ENCODE assay signal across 8 mouse cellular contexts in the genomic region with DNA sequence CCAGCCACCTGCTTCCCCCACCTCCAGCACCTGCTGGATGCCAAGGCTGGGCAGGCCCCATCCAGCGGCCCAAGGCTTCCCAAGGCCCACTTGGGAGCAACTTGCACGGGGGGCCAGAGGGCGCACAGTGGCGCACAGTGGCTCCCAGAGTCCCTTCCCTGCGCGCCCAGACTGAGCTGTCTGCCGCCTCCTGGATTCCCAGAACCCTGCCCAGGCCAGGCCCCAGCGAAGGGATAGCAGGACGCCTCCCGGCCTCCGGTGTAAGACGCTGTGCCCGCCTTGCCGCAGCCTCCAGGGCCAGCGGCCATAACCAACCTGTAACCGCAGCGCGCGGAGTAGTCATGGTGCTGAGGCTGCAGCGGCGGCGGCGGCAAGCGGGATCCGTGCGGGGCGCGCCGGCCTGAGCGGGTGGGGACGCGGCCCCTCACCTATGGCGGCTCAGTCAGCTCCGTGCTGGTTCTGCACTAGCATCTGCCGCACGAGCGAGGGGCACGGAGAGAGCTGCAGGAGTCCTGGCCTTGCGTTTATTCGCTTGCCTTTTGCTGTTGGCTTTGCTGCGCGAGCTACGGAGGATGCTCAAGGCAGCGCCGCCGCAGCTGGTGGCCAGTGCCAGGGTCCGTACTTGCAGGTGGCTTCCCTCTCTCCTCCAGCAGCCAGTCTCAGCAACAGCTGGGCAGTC. TPM values are rescaled to one million over a fixed set of nuclear protein-coding genes. Genes with fewer than 3 reads are reported as not detected.
DNase-seq lines count a peak whose midpoint lies in the region; ATAC-seq and TF ChIP-seq lines count a peak whose summit lies in the region.

Nalcn (minus strand) TSS at position 644 of the 679 bp plus-strand sequence.

- no peak for TF ChIP-seq CTCF in kidney, adult 2 months (conservative IDR thresholded peaks at IDR 0.05; ENCODE audit: insufficient read depth, insufficient read length, low read depth, low read length)

- peak within 1 kb of the TSS; percentile 63 for H3K4me2 ChIP-seq in kidney, embryonic 16.5 days (replicated peaks; ENCODE audit: low read depth, low read length)
- peak within 1 kb of the TSS; percentile 76 for H3K4me2 ChIP-seq in midbrain, embryonic 13.5 days (replicated peaks)

- peak; percentile 87 for ATAC-seq in kidney, embryonic 16.5 days (ENCODE audit: low FRiP score, low TSS enrichment)
- peak; percentile 92 for ATAC-seq in midbrain, embryonic 13.5 days

- H3K27me3 ChIP-seq in kidney, embryonic 16.5 days (ENCODE audit: insufficient read depth, low read length), result peaks cover 14% of the 10 kb centered on the region
- H3K27me3 ChIP-seq in kidney, adult 2 months (replicated peaks; ENCODE audit: control insufficient read depth, insufficient read depth, low read length), result no peaks in the 10 kb centered on the region; the same call in 1 of the 2 replicates
- H3K27me3 ChIP-seq in midbrain, embryonic 13.5 days, result no peaks in the 10 kb centered on the region

- no peak for DNase-seq in kidney, adult 2 months
- DNase-seq in cerebellum, postnatal 36 days, result peak; percentile 65 to 76
- peak; percentile 73 to 75 for DNase-seq in frontal cortex, postnatal 36 days (ENCODE audit: low spot score in 2 of 2)
- peak; percentile 40 for DNase-seq in layer of hippocampus, adult 9-11 months
- DNase-seq in testis, postnatal 14 days (ENCODE audit: low spot score), result peak; percentile 17
- DNase-seq in urinary bladder, postnatal 36 days (ENCODE audit: low spot score in 2 of 2), result no peak

- 1% methylated on average over 45 of the region's 47 CpGs for WGBS in kidney, embryonic 16.5 days
- 3% methylated on average over 47 of the region's 47 CpGs for WGBS in kidney, adult 2 months
- WGBS in midbrain, embryonic 13.5 days, result under 1% methylated on average over 47 of the region's 47 CpGs

- peak within 1 kb of the TSS; percentile 47 for H3K4me3 ChIP-seq in kidney, embryonic 16.5 days (ENCODE audit: low read length)
- no peak within 1 kb of the TSS for H3K4me3 ChIP-seq in kidney, adult 2 months (ENCODE audit: insufficient read depth, low read depth, low read length)
- H3K4me3 ChIP-seq in midbrain, embryonic 13.5 days (replicated peaks), result peak within 1 kb of the TSS; percentile 55

- no peak within 1 kb of the TSS for H3K27ac ChIP-seq in kidney, embryonic 16.5 days (ENCODE audit: low read length)
- H3K27ac ChIP-seq in kidney, adult 2 months (ENCODE audit: insufficient read depth, low read depth, low read length), result no peak within 1 kb of the TSS
- H3K27ac ChIP-seq in midbrain, embryonic 13.5 days, result peak within 1 kb of the TSS; percentile 80

- TF ChIP-seq POLR2A in kidney, adult 2 months (IDR thresholded peaks at IDR 0.05; ENCODE audit: low read depth, low read length), result no peak

- 0 out of 2 replicates have a peak within 1 kb of the TSS, but pooled peaks have one; percentile 3 for H3K9ac ChIP-seq in kidney, embryonic 16.5 days (replicated peaks; ENCODE audit: low read length)
- H3K9ac ChIP-seq in midbrain, embryonic 13.5 days (replicated peaks), result peak within 1 kb of the TSS; percentile 76

- no peaks in the 10 kb centered on the region; the same call in 1 of the 2 replicates for H3K4me1 ChIP-seq in kidney, embryonic 16.5 days (ENCODE audit: insufficient read depth, low read length)
- H3K4me1 ChIP-seq in kidney, adult 2 months (ENCODE audit: control insufficient read depth, insufficient read depth, low read length), result no peaks in the 10 kb centered on the region
- peaks cover 24% of the 10 kb centered on the region for H3K4me1 ChIP-seq in midbrain, embryonic 13.5 days (replicated peaks)

- 0 out of 2 replicates have a peak, but pooled peaks cover 2% of the 10 kb centered on the region for H3K9me3 ChIP-seq in kidney, embryonic 16.5 days (ENCODE audit: low read length)
- no peaks in the 10 kb centered on the region for H3K9me3 ChIP-seq in midbrain, embryonic 13.5 days

- no peaks in the 10 kb centered on the region for H3K36me3 ChIP-seq in kidney, embryonic 16.5 days (ENCODE audit: insufficient read depth, low read length)
- H3K36me3 ChIP-seq in kidney, adult 2 months (ENCODE audit: control insufficient read depth, insufficient read depth, low read length), result no peaks in the 10 kb centered on the region
- H3K36me3 ChIP-seq in midbrain, embryonic 13.5 days, result no peaks in the 10 kb centered on the region

RNA-seq across cellular contexts. Expression of gene Nalcn, which starts in this region (rescaled TPM):
- polyA plus RNA-seq in kidney, embryonic 16.5 days (2015; fragmentation: Nextera tagmentation; extraction: Ambion mirVana), result 0.24 and 0.27 TPM in 2 replicates
- 0.08 and 0.16 TPM in 2 replicates for polyA plus RNA-seq in kidney, adult 2 months (2012; rRNA removed)
- 7.0 and 7.3 TPM in 2 replicates for polyA plus RNA-seq in midbrain, embryonic 13.5 days (2015; fragmentation: Nextera tagmentation; extraction: Ambion mirVana)

Comparison
In these comparisons a context has a peak if more than half of its experiments do, and no peak if none do; other contexts are left out.
1. Peak in ATAC-seq, H3K4me3 ChIP-seq, H3K9ac ChIP-seq and H3K4me2 ChIP-seq in kidney, embryonic 16.5 days; RNA of the gene not detected or under 1 TPM.
2. DNase-seq: peak in cerebellum, postnatal 36 days (2 of 2), frontal cortex, postnatal 36 days (2 of 2), layer of hippocampus, adult 9-11 months (single experiment) and testis, postnatal 14 days (single experiment); none in kidney, adult 2 months (single experiment) and urinary bladder, postnatal 36 days (0 of 2).